Mouse (Mus musculus) heart, adult 8-10 months (tissue): Measurements from ENCODE around the gene Dvl1. TPM values are rescaled to one million over a fixed set of nuclear protein-coding genes. Genes with fewer than 3 reads are reported as not detected.

Experiments
- DNase-seq: peaks from one replicate; pipeline ENCODE4 v3.0.0; 2022; ENCODE audit warnings: low spot score
- total RNA-seq, 4 experiments: library from RNA; stranded (reverse); gene quantifications; 2 replicates each; pipeline ENCODE4 v1.2.4; 2022

Gene Dvl1
- total RNA-seq, 4 experiments from 2014 or later, result 41.3 to 50.7 (median 49.8) TPM

DNA sequence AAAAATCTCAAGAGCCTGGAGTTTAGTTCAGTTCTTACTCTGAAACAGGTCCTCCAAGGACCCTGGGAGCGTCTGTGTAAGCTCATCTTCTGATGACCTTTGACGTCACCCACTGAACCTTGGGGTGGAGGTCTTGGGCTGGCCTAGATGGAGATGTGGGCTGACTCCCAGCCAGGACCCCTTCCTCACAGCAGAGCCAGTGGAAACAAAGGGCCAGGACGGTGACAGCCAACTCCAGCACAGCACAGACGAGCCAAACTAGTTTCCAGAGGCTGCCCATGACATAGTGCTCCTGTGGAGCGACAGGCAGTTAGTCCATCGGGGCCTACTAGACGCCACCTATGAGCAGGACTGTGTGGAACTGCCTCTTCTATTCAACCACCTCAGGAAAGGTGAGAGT, 61.1 kb downstream of the Dvl1 start:
- DNase-seq, result no peak

DNA sequence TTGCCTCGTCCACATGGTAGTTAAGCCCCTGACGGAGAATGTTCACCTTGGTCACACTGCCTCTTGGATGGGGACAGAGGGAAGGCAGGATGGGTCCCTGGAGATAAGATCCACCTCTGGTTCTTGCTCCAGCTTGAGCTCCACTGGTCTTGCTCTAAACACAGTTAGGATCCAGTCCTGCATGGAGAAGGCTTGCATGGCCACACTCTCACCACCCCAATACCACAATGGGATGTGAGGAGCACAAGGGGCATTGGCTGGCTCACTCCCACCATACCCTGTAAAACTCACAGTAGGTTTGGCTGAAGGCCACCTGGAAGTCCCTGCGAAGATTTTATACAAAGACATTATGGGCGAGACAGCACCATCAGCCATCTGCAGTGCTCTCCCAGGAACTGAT, 61.5 kb downstream of the Dvl1 start:
- no peak for DNase-seq

Other genes starting within 250 kb of the Dvl1 start
- gene Slc35e2, start 246.0 kb upstream of the Dvl1 start, total RNA-seq, result 1 to 10 TPM; 6.2 to 7.8 (median 6.9) TPM
- 10 to 100 TPM; 29.2 to 37.0 (median 30.2) TPM for gene Cdk11b, start 222.5 kb upstream of the Dvl1 start, total RNA-seq
- gene Gm10563, start 202.0 kb upstream of the Dvl1 start, total RNA-seq, result not detected
- gene Mmp23, start 194.0 kb upstream of the Dvl1 start, total RNA-seq, result 1 to 10 TPM; 6.7 to 9.0 (median 7.4) TPM
- 10 to 100 TPM; 25.4 to 30.1 (median 27.1) TPM for gene Mib2, start 178.2 kb upstream of the Dvl1 start, total RNA-seq
- 1 to 10 TPM in 3 of 4 experiments, under 1 TPM in 1; 0.98 to 2.4 (median 1.3) TPM for gene Fndc10, start 153.1 kb upstream of the Dvl1 start, total RNA-seq
- gene Ssu72, start 142.6 kb upstream of the Dvl1 start, total RNA-seq, result 10 to 100 TPM; 43.2 to 53.5 (median 51.2) TPM
- gene Tmem240, start 112.6 kb upstream of the Dvl1 start, total RNA-seq, result under 1 TPM in 3 of 4 experiments, not detected in 1; 0.11 to 0.81 (median 0.13) TPM
- 10 to 100 TPM; 34.9 to 45.7 (median 40.8) TPM for gene Atad3a, start 86.3 kb upstream of the Dvl1 start, total RNA-seq
- 1 to 10 TPM; 5.6 to 9.8 (median 8.1) TPM for gene Vwa1, start 72.7 kb upstream of the Dvl1 start, total RNA-seq
- gene Tmem88b, start 61.5 kb upstream of the Dvl1 start, total RNA-seq, result 1 to 10 TPM in 1 of 4 experiments, under 1 TPM in 3; 0.66 to 1.1 (median 0.81) TPM
- gene Ankrd65, start 57.0 kb upstream of the Dvl1 start, total RNA-seq, result not detected
- 10 to 100 TPM; 78.5 to 86.8 (median 80.6) TPM for gene Mrpl20, start 44.5 kb upstream of the Dvl1 start, total RNA-seq
- gene Ccnl2, start 34.9 kb upstream of the Dvl1 start, total RNA-seq, result 10 to 100 TPM; 20.3 to 30.7 (median 26.2) TPM
- gene Aurkaip1, start 16.1 kb upstream of the Dvl1 start, total RNA-seq, result 100 to 1,000 TPM; 112 to 128 (median 117) TPM
- gene Mxra8, start 7.7 kb upstream of the Dvl1 start, total RNA-seq, result 10 to 100 TPM; 19.7 to 30.4 (median 24.4) TPM
- gene Tas1r3, start 16.0 kb downstream of the Dvl1 start, total RNA-seq, result under 1 TPM; 0.17 to 0.19 (median 0.19) TPM
- gene Cptp, start 22.0 kb downstream of the Dvl1 start, total RNA-seq, result 1 to 10 TPM; 7.3 to 9.9 (median 8.6) TPM
- gene Ints11, start 22.1 kb downstream of the Dvl1 start, total RNA-seq, result 10 to 100 TPM; 13.9 to 14.5 (median 14.1) TPM
- 10 to 100 TPM in 3 of 4 experiments, 1 to 10 TPM in 1; 9.6 to 11.9 (median 10.9) TPM for gene Pusl1, start 44.4 kb downstream of the Dvl1 start, total RNA-seq
- gene Acap3, start 44.4 kb downstream of the Dvl1 start, total RNA-seq, result 10 to 100 TPM in 2 of 4 experiments, 1 to 10 TPM in 2; 9.5 to 13.8 (median 10.9) TPM
- gene Ube2j2, start 96.4 kb downstream of the Dvl1 start, total RNA-seq, result 10 to 100 TPM; 46.5 to 51.6 (median 49.3) TPM
- gene C1qtnf12, start 114.9 kb downstream of the Dvl1 start, total RNA-seq, result 10 to 100 TPM; 17.5 to 20.9 (median 18.4) TPM
- gene B3galt6, start 145.2 kb downstream of the Dvl1 start, total RNA-seq, result 1 to 10 TPM; 2.6 to 3.2 (median 2.8) TPM
- gene Sdf4, start 145.5 kb downstream of the Dvl1 start, total RNA-seq, result 100 to 1,000 TPM in 1 of 4 experiments, 10 to 100 TPM in 3; 72.8 to 103 (median 87.1) TPM
- gene Tnfrsf4, start 166.4 kb downstream of the Dvl1 start, total RNA-seq, result not detected
- gene Tnfrsf18, start 178.8 kb downstream of the Dvl1 start, total RNA-seq, result under 1 TPM in 2 of 4 experiments, not detected in 2; 0.25 to 0.75 TPM
- gene Ttll10, start 212.0 kb downstream of the Dvl1 start, total RNA-seq, result under 1 TPM in 1 of 4 experiments, not detected in 3; 0.28 TPM